Mouse (Mus musculus) MEL (cell line): ENCODE measurements around the gene Socs4. TPM values are rescaled to one million over a fixed set of nuclear protein-coding genes. Genes with fewer than 3 reads are reported as not detected.

Source experiments
- DNase-seq: peaks from one replicate; pipeline ENCODE4 v3.0.0; 2011; ENCODE audit warnings: low read depth, low spot score
- H3K27ac ChIP-seq: 2 replicates; pipeline ENCODE4 v1.5.1; 2012; ENCODE audit warnings: low read depth, mild to moderate bottlenecking, control low read depth, low read length, moderate library complexity; ENCODE audit not compliant: control insufficient read depth
- H3K27me3 ChIP-seq, 2 experiments: fragments of 150-350 bp in 1 of 2; sonication (generic) in 1 of 2; 2 replicates each; pipeline ENCODE4 v1.6.1; 2012; ENCODE audit warnings: low read length in 2 of 2, mild to moderate bottlenecking in 2 of 2, improper control_type of control experiment in 1 of 2, moderate library complexity in 1 of 2; ENCODE audit not compliant: insufficient read depth in 2 of 2, control insufficient read depth in 1 of 2
- H3K36me3 ChIP-seq, 2 experiments: 2 replicates each; pipeline ENCODE4 v1.6.1; 2012 to 2014; ENCODE audit warnings: low read length in 2 of 2, improper control_type of control experiment in 1 of 2, inconsistent platforms in 1 of 2, mild to moderate bottlenecking in 1 of 2; ENCODE audit not compliant: insufficient read depth in 2 of 2, control insufficient read depth in 1 of 2
- H3K4me1 ChIP-seq, 2 experiments: fragments of 150-350 bp in 1 of 2; sonication (generic) in 1 of 2; 2 replicates each; pipeline ENCODE4 v1.6.1; 2012; ENCODE audit warnings: low read length in 2 of 2, improper control_type of control experiment in 1 of 2, mild to moderate bottlenecking in 1 of 2; ENCODE audit not compliant: insufficient read depth in 2 of 2, control insufficient read depth in 1 of 2
- H3K4me3 ChIP-seq, 2 experiments: fragments of 150-350 bp in 1 of 2; sonication (generic) in 1 of 2; 2 replicates each; pipeline ENCODE4 v1.5.1; 2012; ENCODE audit warnings: low read depth in 2 of 2, low read length in 2 of 2, mild to moderate bottlenecking in 2 of 2, moderate library complexity in 2 of 2, control low read depth in 1 of 2, improper control_type of control experiment in 1 of 2; ENCODE audit not compliant: control insufficient read depth in 1 of 2, insufficient read depth in 1 of 2
- H3K79me2 ChIP-seq: 2 replicates; pipeline ENCODE4 v1.6.1; 2012; ENCODE audit warnings: mild to moderate bottlenecking, low read length, moderate library complexity; ENCODE audit not compliant: control insufficient read depth, poor library complexity, insufficient read depth
- H3K9ac ChIP-seq: 2 replicates; pipeline ENCODE4 v1.6.1; 2012; ENCODE audit warnings: low read depth, mild to moderate bottlenecking, control low read depth, low read length, moderate library complexity; ENCODE audit not compliant: control insufficient read depth, poor library complexity, severe bottlenecking
- H3K9me3 ChIP-seq: fragments of 150-350 bp; sonication (generic); replicated peaks from 2 replicates; pipeline ENCODE4 v1.6.1; 2012; ENCODE audit warnings: mild to moderate bottlenecking, low read length, improper control_type of control experiment, moderate library complexity; ENCODE audit not compliant: insufficient read depth
- CHD1 ChIP-seq: IDR thresholded peaks from 2 replicates; pipeline ENCODE4 v1.6.1; 2012; ENCODE audit warnings: low read depth, mild to moderate bottlenecking, inconsistent platforms, low read length, improper control_type of control experiment
- CHD2 ChIP-seq: IDR thresholded peaks from 2 replicates; pipeline ENCODE4 v1.6.1; 2011; ENCODE audit warnings: low read length, improper control_type of control experiment
- CTCF ChIP-seq, 3 experiments: IDR thresholded peaks in 2 of 3; conservative IDR thresholded peaks in 1 of 3; 2 replicates each; pipeline ENCODE4 v1.5.1; 2011 to 2012; ENCODE audit warnings: low read length in 3 of 3, low read depth in 2 of 3, mild to moderate bottlenecking in 2 of 3, improper control_type of control experiment in 1 of 3, inconsistent platforms in 1 of 3, mixed read lengths in 1 of 3, moderate library complexity in 1 of 3; ENCODE audit not compliant: control insufficient read depth in 1 of 3, insufficient read depth in 1 of 3, poor library complexity in 1 of 3, severe bottlenecking in 1 of 3
- E2F4 ChIP-seq: IDR thresholded peaks from 2 replicates; pipeline ENCODE4 v1.6.1; 2011; ENCODE audit warnings: low read depth, low read length, improper control_type of control experiment, borderline replicate concordance
- GATA1 ChIP-seq: IDR thresholded peaks from 2 replicates; pipeline ENCODE4 v1.6.1; 2011; ENCODE audit warnings: low read depth, low read length, improper control_type of control experiment
- HCFC1 ChIP-seq: IDR thresholded peaks from 2 replicates; pipeline ENCODE4 v1.6.1; 2012; ENCODE audit warnings: low read depth, mild to moderate bottlenecking, inconsistent platforms, low read length, improper control_type of control experiment, moderate library complexity
- MAX ChIP-seq: IDR thresholded peaks from 2 replicates; pipeline ENCODE4 v1.6.1; 2011; ENCODE audit warnings: low read length, improper control_type of control experiment
- MAZ ChIP-seq: IDR thresholded peaks from 2 replicates; pipeline ENCODE4 v1.6.1; 2012; ENCODE audit warnings: low read depth, mild to moderate bottlenecking, inconsistent platforms, low read length, improper control_type of control experiment
- MYB ChIP-seq: IDR thresholded peaks from 2 replicates; pipeline ENCODE4 v1.6.1; 2011; ENCODE audit warnings: mild to moderate bottlenecking, low read depth, low read length, improper control_type of control experiment
- MYC ChIP-seq: IDR thresholded peaks from 2 replicates; pipeline ENCODE4 v1.6.1; 2011; ENCODE audit warnings: low read depth, mild to moderate bottlenecking, low read length, improper control_type of control experiment, moderate library complexity
- NELFE ChIP-seq: IDR thresholded peaks from 2 replicates; pipeline ENCODE4 v1.6.1; 2011; ENCODE audit warnings: low read depth, low read length, improper control_type of control experiment
- NRF1 ChIP-seq: IDR thresholded peaks from 2 replicates; pipeline ENCODE4 v1.6.1; 2014; ENCODE audit warnings: low read depth, mild to moderate bottlenecking, inconsistent platforms, low read length, improper control_type of control experiment, moderate library complexity; ENCODE audit not compliant: poor library complexity, insufficient read depth, severe bottlenecking
- POLR2AphosphoS2 ChIP-seq: IDR thresholded peaks from 2 replicates; pipeline ENCODE4 v1.6.1; 2011; ENCODE audit warnings: low read length, improper control_type of control experiment
- POLR2AphosphoS5 ChIP-seq: IDR thresholded peaks from 2 replicates; pipeline ENCODE4 v1.6.1; 2012; ENCODE audit warnings: low read depth, borderline replicate concordance, mild to moderate bottlenecking, inconsistent platforms, low read length, moderate library complexity, mixed read lengths
- RAD21 ChIP-seq: IDR thresholded peaks from 2 replicates; pipeline ENCODE4 v1.6.1; 2011; ENCODE audit warnings: mild to moderate bottlenecking, low read depth, low read length, improper control_type of control experiment
- RCOR1 ChIP-seq: IDR thresholded peaks from 2 replicates; pipeline ENCODE4 v1.6.1; 2012; ENCODE audit warnings: low read depth, mild to moderate bottlenecking, inconsistent platforms, low read length, improper control_type of control experiment
- SIN3A ChIP-seq: IDR thresholded peaks from 2 replicates; pipeline ENCODE4 v1.6.1; 2012; ENCODE audit warnings: low read length, improper control_type of control experiment, inconsistent platforms
- SMC3 ChIP-seq: IDR thresholded peaks from 2 replicates; pipeline ENCODE4 v1.6.1; 2011; ENCODE audit warnings: low read depth, low read length, improper control_type of control experiment
- TAL1 ChIP-seq: IDR thresholded peaks from 2 replicates; pipeline ENCODE4 v1.6.1; 2012; ENCODE audit warnings: mild to moderate bottlenecking, inconsistent platforms, low read length, moderate library complexity, mixed read lengths
- TBP ChIP-seq: IDR thresholded peaks from 2 replicates; pipeline ENCODE4 v1.8.0; 2011; ENCODE audit warnings: low read depth, low read length, improper control_type of control experiment
- UBTF ChIP-seq: IDR thresholded peaks from 2 replicates; pipeline ENCODE4 v1.6.1; 2012; ENCODE audit warnings: low read depth, mild to moderate bottlenecking, inconsistent platforms, low read length, improper control_type of control experiment, moderate library complexity, borderline replicate concordance; ENCODE audit not compliant: insufficient read depth
- USF1 ChIP-seq: IDR thresholded peaks from 2 replicates; pipeline ENCODE4 v1.6.1; 2014; ENCODE audit warnings: low read depth, mild to moderate bottlenecking, inconsistent platforms, low read length, improper control_type of control experiment, moderate library complexity
- USF2 ChIP-seq, 2 experiments: IDR thresholded peaks; 2 replicates each; pipeline ENCODE4 v1.6.1; 2011 to 2012; ENCODE audit warnings: improper control_type of control experiment in 2 of 2, low read length in 2 of 2, borderline replicate concordance in 1 of 2, inconsistent platforms in 1 of 2, low read depth in 1 of 2, mild to moderate bottlenecking in 1 of 2; ENCODE audit not compliant: insufficient read depth in 1 of 2
- ZC3H11A ChIP-seq: IDR thresholded peaks from 2 replicates; pipeline ENCODE4 v1.6.1; 2012; ENCODE audit warnings: low read depth, mild to moderate bottlenecking, inconsistent platforms, low read length, improper control_type of control experiment
- ZKSCAN1 ChIP-seq: IDR thresholded peaks from 2 replicates; pipeline ENCODE4 v1.6.1; 2012; ENCODE audit warnings: low read depth, mild to moderate bottlenecking, inconsistent platforms, low read length, improper control_type of control experiment, moderate library complexity
- ZMIZ1 ChIP-seq: IDR thresholded peaks from 2 replicates; pipeline ENCODE4 v1.6.1; 2012; ENCODE audit warnings: low read depth, mild to moderate bottlenecking, inconsistent platforms, low read length, improper control_type of control experiment, moderate library complexity
- ZNF384 ChIP-seq: IDR thresholded peaks from 2 replicates; pipeline ENCODE4 v1.6.1; 2012; ENCODE audit warnings: low read depth, mild to moderate bottlenecking, inconsistent platforms, low read length, improper control_type of control experiment
- polyA plus RNA-seq, 2 experiments: library from polyadenylated mRNA; stranded (reverse) in 1 of 2; unstranded in 1 of 2; fragments of >175 nt in 1 of 2; fragments of >200 nt in 1 of 2; gene quantifications; 2 replicates each; pipeline versions ENCODE4 v1.2.1 to v1.2.4; 2012; ENCODE audit warnings: low replicate concordance in 2 of 2, low read depth in 1 of 2; ENCODE audit not compliant: insufficient read length in 2 of 2, insufficient read depth in 1 of 2, missing spikeins in 1 of 2
- total RNA-seq: library from RNA; depleted of rRNA; stranded (reverse); fragments of 300-350 nt; gene quantifications from 2 replicates; pipeline ENCODE4 v1.2.3, GENCODE M21; 2012

Gene Socs4
- total and polyA plus RNA-seq, 3 experiments: 8.8 to 21.0 (median 13.9) TPM

- TF ChIP-seq USF2 (IDR thresholded peaks at IDR 0.05; ENCODE audit: borderline replicate concordance in 1 of 2, insufficient read depth in 1 of 2, low read depth in 1 of 2, low read length in 2 of 2) (no peak), CHD1 (no peak), TAL1 (peak; percentile 97), RCOR1 (peak; percentile 91), MAZ (peak; percentile 70; the same call in 1 of the 2 replicates), SIN3A (peak; percentile 84), MAX (0 out of 2 replicates have a peak, but pooled peaks have one; percentile 26), ZNF384 (0 out of 2 replicates have a peak, but pooled peaks have one; percentile 18), MYB (no peak)
Observed at GRCm38 (mm10) chr14:47240600-47240999, 36.1 kb upstream of the Socs4 start (continued).

DNA sequence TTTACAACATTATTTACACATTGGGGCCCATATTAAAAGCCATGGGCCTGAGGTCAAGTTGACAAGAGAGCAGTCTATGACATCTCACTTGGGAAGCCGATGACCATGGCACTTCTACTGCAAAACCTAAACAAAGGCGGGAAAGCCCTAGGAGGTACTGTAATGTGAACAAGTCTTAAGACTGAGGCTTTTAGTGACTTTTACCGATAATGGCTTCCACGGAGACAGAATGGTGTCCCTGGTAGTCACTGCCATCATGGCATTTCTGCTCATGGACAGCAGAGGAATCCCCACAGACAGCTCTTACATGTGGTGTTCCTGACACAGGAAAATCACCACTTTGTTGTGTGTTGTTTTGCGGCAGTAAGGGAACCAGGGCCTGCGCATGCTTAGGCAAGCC lies 35.7 kb upstream of the Socs4 start:
- Histone ChIP-seq H3K9me3 (no peaks in the 10 kb centered on the region), H3K27ac (peak overlapping the region; percentile 69), H3K27me3 (no peaks in the 10 kb centered on the region), H3K79me2 (peaks cover 2% of the 10 kb centered on the region; the same call in 1 of the 2 replicates), H3K9ac (no peak overlapping the region), H3K4me1 (peaks cover 8 to 13% of the 10 kb centered on the region in 2 experiments), H3K36me3 (peaks cover 19 to 23% of the 10 kb centered on the region in 2 experiments), H3K4me3 (no peak overlapping the region)
- TF ChIP-seq CTCF (IDR thresholded peaks at IDR 0.05 in 2 of 3, conservative IDR thresholded peaks at IDR 0.05 in 1 of 3; ENCODE audit: control insufficient read depth in 1 of 3, insufficient read depth in 1 of 3, low read depth in 2 of 3, low read length in 3 of 3, poor library complexity in 1 of 3, severe bottlenecking in 1 of 3) (no peak), GATA1 (no peak), NELFE (no peak), MAZ (no peak), ZKSCAN1 (no peak), USF2 (IDR thresholded peaks at IDR 0.05; ENCODE audit: borderline replicate concordance in 1 of 2, insufficient read depth in 1 of 2, low read depth in 1 of 2, low read length in 2 of 2) (no peak), SMC3 (no peak), TAL1 (no peak), ZMIZ1 (no peak), CHD1 (no peak), RAD21 (no peak), CHD2 (no peak), MYB (no peak), RCOR1 (no peak), ZC3H11A (no peak)
- DNase-seq: no peak

- H3K9ac ChIP-seq: no peak overlapping the region
- no peaks in the 10 kb centered on the region for H3K27me3 ChIP-seq
- H3K36me3 ChIP-seq: peaks cover 23 to 25% of the 10 kb centered on the region in 2 experiments
- H3K4me1 ChIP-seq: peaks cover 8 to 13% of the 10 kb centered on the region in 2 experiments
- no peak overlapping the region for H3K4me3 ChIP-seq
- H3K27ac ChIP-seq: no peak overlapping the region
- H3K9me3 ChIP-seq: no peaks in the 10 kb centered on the region
- DNase-seq: no peak
- H3K79me2 ChIP-seq: peaks cover 2% of the 10 kb centered on the region; the same call in 1 of the 2 replicates
- no peak for TF ChIP-seq NELFE
- TF ChIP-seq CTCF (IDR thresholded peaks at IDR 0.05 in 2 of 3, conservative IDR thresholded peaks at IDR 0.05 in 1 of 3; ENCODE audit: control insufficient read depth in 1 of 3, insufficient read depth in 1 of 3, low read depth in 2 of 3, low read length in 3 of 3, poor library complexity in 1 of 3, severe bottlenecking in 1 of 3): no peak
- no peak for TF ChIP-seq NRF1
- TF ChIP-seq POLR2AphosphoS2: no peak
- TF ChIP-seq USF1: no peak
- no peak for TF ChIP-seq CHD2
- no peak for TF ChIP-seq MYC
- TF ChIP-seq MAZ: no peak
- no peak for TF ChIP-seq TAL1
- TF ChIP-seq USF2 (IDR thresholded peaks at IDR 0.05; ENCODE audit: borderline replicate concordance in 1 of 2, insufficient read depth in 1 of 2, low read depth in 1 of 2, low read length in 2 of 2): no peak
- no peak for TF ChIP-seq TBP
- no peak for TF ChIP-seq E2F4
- no peak for TF ChIP-seq UBTF
- no peak for TF ChIP-seq POLR2AphosphoS5
- TF ChIP-seq HCFC1: no peak
- TF ChIP-seq SMC3: no peak
Observed at GRCm38 (mm10) chr14:47242753-47243152, 34.0 kb upstream of the Socs4 start.
